Mouse (Mus musculus) spleen, adult 2 months (tissue): ENCODE measurements around the gene Khdc3. TPM values are rescaled to one million over a fixed set of nuclear protein-coding genes. Genes with fewer than 3 reads are reported as not detected.
A peak's percentile ranks its signal among the peaks of the same experiment; 100 is the strongest.

Source experiments
- DNase-seq, 2 experiments: peaks; one replicate each; pipeline versions ENCODE4 v3.0.0 to v3.0.0-alpha.2; 2012 to 2021; ENCODE audit warnings: low spot score in 2 of 2, low read depth in 1 of 2
- H3K27ac ChIP-seq: fragments of 200-500 bp; 2 replicates; pipeline ENCODE4 v1.5.1; 2012; ENCODE audit warnings: low read length, inconsistent platforms; ENCODE audit not compliant: insufficient read depth
- H3K27me3 ChIP-seq: fragments of 200-500 bp; 2 replicates; pipeline ENCODE4 v1.6.1; 2012; ENCODE audit warnings: mild to moderate bottlenecking, moderate library complexity, low read length, inconsistent platforms; ENCODE audit not compliant: control insufficient read depth, insufficient read depth
- H3K36me3 ChIP-seq: fragments of 200-500 bp; 2 replicates; pipeline ENCODE4 v1.6.1; 2012; ENCODE audit warnings: mild to moderate bottlenecking, low read length, inconsistent platforms; ENCODE audit not compliant: control insufficient read depth, insufficient read depth
- H3K4me1 ChIP-seq: fragments of 200-500 bp; 2 replicates; pipeline ENCODE4 v1.6.1; 2011; ENCODE audit warnings: inconsistent platforms; ENCODE audit not compliant: control insufficient read depth, insufficient read depth, insufficient read length
- H3K4me3 ChIP-seq: fragments of 200-500 bp; 2 replicates; pipeline ENCODE4 v1.5.1; 2011; ENCODE audit warnings: mild to moderate bottlenecking, inconsistent platforms; ENCODE audit not compliant: insufficient read depth, insufficient read length; ENCODE audit errors: extremely low read depth
- CTCF ChIP-seq: fragments of 200-500 bp; IDR thresholded peaks from 2 replicates; pipeline ENCODE4 v1.5.1; 2011; ENCODE audit warnings: mild to moderate bottlenecking, inconsistent platforms; ENCODE audit not compliant: insufficient read depth, insufficient read length, insufficient replicate concordance; ENCODE audit errors: extremely low read depth
- POLR2A ChIP-seq: fragments of 200-500 bp; IDR thresholded peaks from 2 replicates; pipeline ENCODE4 v1.6.1; 2011; ENCODE audit warnings: low read depth, low read length, inconsistent platforms
- WGBS: fragments of 180-500 bp; shearing (Covaris S2); methylation state at CpG from one replicate; pipeline ENCODE4 v1.1.7; 2018; 5-methylcytosine and 5-hydroxymethylcytosine counted together
- polyA plus RNA-seq: library from polyadenylated mRNA; depleted of rRNA; stranded (reverse); fragments of >200 nt; gene quantifications from 2 replicates; pipeline ENCODE4 v1.2.3, GENCODE M21; 2012

Gene Khdc3
- polyA plus RNA-seq, 1 experiment: 0.30 TPM

DNA sequence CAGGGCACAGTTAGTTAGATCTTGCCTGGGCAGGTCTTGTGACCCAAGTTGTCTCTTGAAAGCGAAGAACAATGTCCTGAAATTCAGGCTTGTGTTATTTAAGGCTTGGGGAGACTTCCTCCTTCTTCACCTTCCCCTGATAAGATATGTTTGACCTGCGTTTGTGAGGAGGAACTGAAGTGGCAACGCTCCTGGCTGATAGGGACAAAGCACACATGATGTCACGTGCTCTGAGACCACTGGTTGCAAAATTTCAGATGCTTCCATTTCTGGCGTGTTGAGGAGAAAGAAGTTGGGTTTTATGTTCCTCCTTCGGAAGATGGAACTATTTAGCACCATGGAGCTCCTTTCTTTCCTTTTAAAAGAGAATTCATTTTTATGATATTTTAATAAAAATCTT is 15.8 kb upstream of the Khdc3 start:
- DNase-seq: no peak

DNA sequence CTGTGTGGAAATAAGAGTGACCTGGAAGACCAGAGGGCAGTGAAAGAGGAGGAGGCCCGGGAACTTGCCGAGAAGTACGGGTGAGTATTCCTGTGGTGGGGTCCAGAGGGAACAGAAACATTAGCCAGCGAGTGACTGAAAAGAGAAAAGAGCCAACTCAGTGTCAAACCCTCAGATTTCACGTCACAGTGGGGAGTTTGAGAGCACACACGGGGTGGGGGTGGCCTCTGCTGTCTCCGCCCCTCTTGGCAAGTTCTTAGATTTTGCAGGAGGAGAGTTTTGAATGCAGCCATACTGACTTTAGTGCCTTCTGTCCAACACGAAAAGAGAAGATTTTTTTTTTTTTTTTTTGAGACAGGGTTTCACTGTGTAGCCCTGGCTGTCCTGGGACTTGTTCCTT is 14.5 kb upstream of the Khdc3 start:
- 55% methylated on average over 8 of the region's 8 CpGs for WGBS
- DNase-seq: no peak
- Histone ChIP-seq H3K4me1 (peaks cover 6% of the 10 kb centered on the region; the same call in 1 of the 2 replicates), H3K4me3 (no peak overlapping the region), H3K27ac (no peak overlapping the region), H3K27me3 (no peaks in the 10 kb centered on the region), H3K36me3 (0 out of 2 replicates have a peak, but pooled peaks cover 1% of the 10 kb centered on the region)
- TF ChIP-seq CTCF: no peak

More for the DNA sequence above, 15.8 kb upstream of the Khdc3 start:
- H3K4me3 ChIP-seq: no peak overlapping the region
- no peaks in the 10 kb centered on the region for H3K27me3 ChIP-seq
- no peak overlapping the region for H3K27ac ChIP-seq
- 43% methylated on average over 6 of the region's 6 CpGs for WGBS
- H3K4me1 ChIP-seq: peaks cover 6% of the 10 kb centered on the region; the same call in 1 of the 2 replicates
- 0 out of 2 replicates have a peak, but pooled peaks cover 1% of the 10 kb centered on the region for H3K36me3 ChIP-seq
- TF ChIP-seq POLR2A: no peak
- no peak for TF ChIP-seq CTCF

DNA sequence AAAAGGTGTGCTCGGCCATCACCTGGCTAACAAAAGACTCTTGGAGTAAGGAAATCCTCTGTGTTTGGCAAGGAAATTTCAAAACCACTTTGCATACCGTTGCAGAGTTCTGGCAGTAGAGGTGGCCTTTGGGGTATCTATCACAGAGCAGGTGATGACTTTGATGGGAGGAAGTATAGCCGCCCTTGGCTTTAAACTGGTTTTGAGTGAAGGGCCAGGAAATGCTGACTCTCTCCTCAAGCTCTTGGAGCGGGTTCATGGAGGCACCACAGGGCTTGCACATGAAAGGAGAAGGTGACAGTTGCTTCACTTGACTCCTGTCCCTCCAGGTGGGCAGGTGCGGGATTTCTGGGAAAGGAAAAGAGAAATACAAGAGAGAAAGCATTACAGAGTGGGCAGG is 14.1 kb upstream of the Khdc3 start:
- Histone ChIP-seq H3K4me1 (peaks cover 6% of the 10 kb centered on the region; the same call in 1 of the 2 replicates), H3K4me3 (no peak overlapping the region), H3K36me3 (0 out of 2 replicates have a peak, but pooled peaks cover 1% of the 10 kb centered on the region), H3K27ac (no peak overlapping the region), H3K27me3 (no peaks in the 10 kb centered on the region)
- DNase-seq: no peak
- no peak for TF ChIP-seq POLR2A
- no peak for TF ChIP-seq CTCF
- 51% methylated on average over 5 of the region's 5 CpGs for WGBS

DNA sequence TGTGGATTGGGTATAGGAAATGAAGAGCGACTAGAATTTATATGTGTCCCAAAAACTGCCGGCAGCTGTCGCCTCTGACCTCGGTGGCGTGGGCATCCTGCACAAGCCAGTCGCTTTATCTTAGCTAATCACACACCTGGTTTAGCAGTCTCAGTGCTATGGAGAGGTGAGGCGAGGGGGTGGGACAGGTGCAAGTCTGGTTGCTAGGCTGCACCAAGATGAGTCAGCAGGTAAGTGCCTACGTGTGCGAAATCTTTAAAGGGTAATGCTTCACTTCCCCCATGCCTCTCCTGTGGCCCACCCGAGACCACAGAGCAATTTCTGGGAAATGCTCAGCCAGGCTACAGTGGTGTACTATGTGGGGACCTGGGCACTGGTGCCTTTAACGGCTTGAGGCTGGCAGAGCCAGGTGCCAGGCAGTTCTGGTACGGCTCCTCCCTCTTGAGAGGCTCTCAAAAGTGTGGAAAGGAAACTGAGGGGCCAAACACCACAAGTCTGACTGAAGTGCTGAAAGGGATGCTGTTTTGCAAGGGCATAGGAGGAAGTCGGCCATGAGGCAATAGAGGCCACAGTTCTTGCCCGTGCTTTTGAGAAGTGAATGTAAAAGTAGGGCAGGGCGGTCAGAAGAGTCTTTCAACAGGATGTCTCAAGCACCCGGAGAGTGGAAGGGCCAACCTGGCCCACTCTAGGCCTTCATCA is 12.3 kb upstream of the Khdc3 start:
- H3K27me3 ChIP-seq: no peaks in the 10 kb centered on the region
- TF ChIP-seq POLR2A (no peak), CTCF (no peak)
- H3K27ac ChIP-seq: peak overlapping the region; percentile 70
- peaks cover 4% of the 10 kb centered on the region; the same call in 1 of the 2 replicates for H3K4me1 ChIP-seq
- DNase-seq: peak; percentile 10 to 30
- H3K4me3 ChIP-seq: no peak overlapping the region
- WGBS: 17% methylated on average over 16 of the region's 16 CpGs
- H3K36me3 ChIP-seq: 0 out of 2 replicates have a peak, but pooled peaks cover 1% of the 10 kb centered on the region

DNA sequence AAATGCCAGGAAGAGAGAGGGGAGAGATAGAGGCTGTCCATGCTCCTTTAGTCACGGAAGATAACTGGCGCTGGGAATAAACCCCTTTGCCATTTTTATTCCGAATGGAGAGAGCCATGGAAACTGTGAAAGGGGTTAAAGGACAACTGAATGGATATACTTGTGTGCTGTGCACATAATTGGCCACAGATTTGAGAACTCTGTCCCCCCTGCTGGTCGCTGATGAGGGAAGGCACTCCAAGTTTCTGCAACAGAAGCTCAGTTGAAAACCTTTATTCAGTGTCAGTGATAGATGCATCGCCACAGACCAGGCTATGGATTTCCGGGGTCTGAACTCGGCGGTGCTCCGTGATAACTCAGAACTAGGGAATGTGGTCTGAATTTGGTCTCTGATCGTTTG is 11.5 kb upstream of the Khdc3 start:
- no peak for TF ChIP-seq POLR2A
- WGBS: 86% methylated on average over 10 of the region's 10 CpGs
- Histone ChIP-seq H3K4me3 (no peak overlapping the region), H3K27ac (no peak overlapping the region), H3K36me3 (peaks cover under 1% of the 10 kb centered on the region; the same call in 1 of the 2 replicates), H3K27me3 (no peaks in the 10 kb centered on the region), H3K4me1 (peaks cover 4% of the 10 kb centered on the region; the same call in 1 of the 2 replicates)
- DNase-seq: no peak

DNA sequence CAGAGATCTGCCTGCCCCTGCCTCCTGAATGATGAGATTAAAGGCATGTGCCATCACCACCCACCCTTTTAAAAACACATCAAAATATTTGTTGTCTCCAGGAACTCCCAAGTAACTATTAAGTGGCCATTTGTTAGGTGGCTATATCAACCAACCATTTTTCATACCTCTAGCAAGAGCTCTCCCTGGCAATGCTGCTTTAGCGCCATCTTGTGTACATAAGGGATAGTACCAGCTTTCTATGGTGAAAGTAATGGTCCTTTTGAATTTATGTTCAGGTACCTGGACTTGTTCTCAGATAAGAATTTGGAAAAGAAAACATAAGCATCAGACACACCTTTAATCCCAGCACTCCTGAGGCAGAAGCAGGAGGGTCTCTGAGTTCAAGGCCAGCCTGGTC is 9.9 kb upstream of the Khdc3 start:
- no peak for TF ChIP-seq POLR2A
- peak; percentile 37; the same call in 1 of the 2 replicates for TF ChIP-seq CTCF
- Histone ChIP-seq H3K36me3 (peaks cover 5% of the 10 kb centered on the region), H3K27me3 (no peaks in the 10 kb centered on the region), H3K4me3 (no peak overlapping the region), H3K27ac (no peak overlapping the region), H3K4me1 (peaks cover 4% of the 10 kb centered on the region; the same call in 1 of the 2 replicates)
- 2% methylated on average over 1 of the region's 1 CpGs for WGBS
- DNase-seq: peak in 1 of 2 experiments; percentile 27

DNA sequence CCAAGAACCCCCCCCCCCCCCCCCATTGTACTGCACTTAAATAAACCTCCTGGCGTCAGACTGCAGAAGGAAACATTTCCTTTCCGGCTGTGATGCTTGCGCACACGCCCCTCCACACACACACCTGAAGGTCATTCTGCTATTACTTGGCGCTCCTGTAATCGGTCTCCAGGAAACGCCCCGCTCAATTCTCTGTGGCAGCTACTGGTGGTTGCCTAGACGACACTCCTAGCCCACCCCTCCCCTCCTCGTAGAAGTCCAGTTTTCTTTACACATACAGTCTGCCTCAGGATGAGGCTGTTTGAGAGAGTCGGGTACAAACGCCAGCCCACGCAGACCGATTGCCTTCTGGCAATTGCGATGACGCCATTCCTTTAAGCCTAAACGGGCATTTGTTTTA is 7.1 kb upstream of the Khdc3 start:
- TF ChIP-seq CTCF (no peak), POLR2A (no peak)
- Histone ChIP-seq H3K36me3 (peaks cover 5% of the 10 kb centered on the region), H3K27me3 (no peaks in the 10 kb centered on the region)

More for the DNA sequence above, 7.1 kb upstream of the Khdc3 start:
- Histone ChIP-seq H3K4me1 (peaks cover 4% of the 10 kb centered on the region; the same call in 1 of the 2 replicates), H3K27ac (no peak overlapping the region), H3K4me3 (no peak overlapping the region)
- no peak for DNase-seq
- WGBS: 85% methylated on average over 17 of the region's 17 CpGs
